Mouse (Mus musculus) lung, embryonic 14.5 days (tissue): ENCODE measurements around the gene Men1. TPM values are rescaled to one million over a fixed set of nuclear protein-coding genes. Genes with fewer than 3 reads are reported as not detected.

Source experiments
- ATAC-seq: fragments of 200-750 bp; cut with Nextera tagmentation; 2 replicates; pipeline ENCODE4 v1.8.0; 2017; ENCODE audit warnings: mild to moderate bottlenecking, moderate TSS enrichment, moderate library complexity; ENCODE audit not compliant: insufficient read depth
- DNase-seq: peaks from one replicate; pipeline ENCODE4 v3.0.0-alpha.2; 2015
- H3K27ac ChIP-seq: fragments of 300-500 bp; sonication (generic); 2 replicates; pipeline ENCODE4 v1.5.1; 2014; ENCODE audit warnings: low read depth, mild to moderate bottlenecking, moderate library complexity
- H3K27me3 ChIP-seq: fragments of 300-500 bp; sonication (generic); 2 replicates; pipeline ENCODE4 v1.6.1; 2014; ENCODE audit warnings: low read length, control low read depth; ENCODE audit not compliant: insufficient read depth
- H3K36me3 ChIP-seq: fragments of 300-500 bp; sonication (generic); 2 replicates; pipeline ENCODE4 v1.6.1; 2014; ENCODE audit warnings: control low read depth; ENCODE audit not compliant: insufficient read depth
- H3K4me1 ChIP-seq: fragments of 300-500 bp; sonication (generic); 2 replicates; pipeline ENCODE4 v1.6.1; 2014; ENCODE audit warnings: antibody characterized with exemption, control low read depth; ENCODE audit not compliant: insufficient read depth
- H3K4me2 ChIP-seq: fragments of 300-500 bp; sonication (generic); 2 replicates; pipeline ENCODE4 v1.6.1; 2014; ENCODE audit warnings: mild to moderate bottlenecking
- H3K4me3 ChIP-seq: fragments of 300-500 bp; sonication (generic); 2 replicates; pipeline ENCODE4 v1.5.1; 2014; ENCODE audit warnings: low read depth, low read length
- H3K9ac ChIP-seq: fragments of 300-500 bp; sonication (generic); 2 replicates; pipeline ENCODE4 v1.6.1; 2014
- H3K9me3 ChIP-seq: fragments of 300-500 bp; sonication (generic); 2 replicates; pipeline ENCODE4 v1.6.1; 2016; ENCODE audit warnings: low read depth, low read length, control low read depth
- CTCF ChIP-seq: IDR thresholded peaks from 2 replicates; pipeline ENCODE4 v1.5.1; 2016; ENCODE audit warnings: antibody characterized with exemption, low read depth
- WGBS: fragments of 180-500 bp; shearing (Covaris S2); extraction: QIAGEN DNeasy Blood & Tissue Kit; methylation state at CpG from one replicate; pipeline ENCODE4 v1.1.7; 2014; 5-methylcytosine and 5-hydroxymethylcytosine counted together
- polyA plus RNA-seq: library from polyadenylated mRNA; unstranded; fragments of >200 nt; fragmentation: Nextera tagmentation; extraction: Ambion mirVana; gene quantifications from 2 replicates; pipeline ENCODE4 v1.2.1, GENCODE M21; 2014

The Men1 gene
- polyA plus RNA-seq, 1 experiment from 2014 or later = 68.6 TPM

DNA sequence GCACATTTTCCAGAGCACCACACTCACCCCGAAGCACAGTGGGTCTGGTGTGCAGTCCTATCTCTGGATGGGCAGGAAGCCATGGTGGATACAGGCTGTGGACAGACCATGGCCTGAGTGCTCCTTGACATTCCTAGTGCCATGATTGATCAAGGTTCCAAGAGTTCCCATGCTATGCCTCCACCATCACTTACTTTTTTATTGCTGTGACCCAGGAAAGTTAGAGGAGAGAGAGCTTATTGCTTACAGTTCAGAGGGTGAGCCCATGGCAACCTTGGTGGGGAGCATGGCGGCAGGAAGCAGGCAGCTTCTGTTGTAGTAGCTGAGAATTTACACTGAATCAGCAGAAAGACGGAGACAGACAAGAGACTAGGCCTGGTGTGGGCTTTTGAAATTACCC is 26.5 kb downstream of the Men1 start:
- Histone ChIP-seq H3K27me3 (no peaks in the 10 kb centered on the region), H3K4me3 (no peak overlapping the region), H3K4me1 (peaks cover 8% of the 10 kb centered on the region; the same call in 1 of the 2 replicates), H3K4me2 (no peak overlapping the region), H3K9ac (no peak overlapping the region), H3K36me3 (peaks cover 18% of the 10 kb centered on the region), H3K9me3 (no peaks in the 10 kb centered on the region), H3K27ac (no peak overlapping the region)
- ATAC-seq (no peak), DNase-seq (no peak)
- no peak for TF ChIP-seq CTCF
- 89% methylated on average over 3 of the region's 3 CpGs for WGBS

DNA sequence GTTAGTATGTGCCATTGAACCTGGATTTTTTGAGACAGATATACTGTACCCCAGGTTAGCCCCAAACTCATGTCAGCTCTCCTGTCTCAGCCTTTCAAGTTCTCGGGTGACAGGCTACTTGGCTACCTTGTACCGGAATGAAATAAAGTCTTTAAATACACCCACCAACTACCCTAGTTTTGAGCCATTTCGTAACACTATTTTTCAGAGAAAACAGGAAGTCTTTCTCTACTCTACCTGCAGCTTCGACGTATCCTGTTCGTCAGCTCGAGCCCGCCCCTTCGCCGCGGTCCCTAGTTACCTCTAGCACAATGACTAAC is 28.3 kb downstream of the Men1 start:
- H3K4me3 ChIP-seq = peak overlapping the region; percentile 99
- no peak for TF ChIP-seq CTCF
- H3K36me3 ChIP-seq = peaks cover 36% of the 10 kb centered on the region
- peaks cover 8% of the 10 kb centered on the region; the same call in 1 of the 2 replicates for H3K4me1 ChIP-seq
- H3K4me2 ChIP-seq = peak overlapping the region; percentile 78
- peak overlapping the region; percentile 49 for H3K9ac ChIP-seq
- DNase-seq (no peak), ATAC-seq (no peak)
- peak overlapping the region; percentile 71 for H3K27ac ChIP-seq
- WGBS = under 1% methylated on average over 11 of the region's 11 CpGs
- no peaks in the 10 kb centered on the region for H3K9me3 ChIP-seq
- no peaks in the 10 kb centered on the region for H3K27me3 ChIP-seq

DNA sequence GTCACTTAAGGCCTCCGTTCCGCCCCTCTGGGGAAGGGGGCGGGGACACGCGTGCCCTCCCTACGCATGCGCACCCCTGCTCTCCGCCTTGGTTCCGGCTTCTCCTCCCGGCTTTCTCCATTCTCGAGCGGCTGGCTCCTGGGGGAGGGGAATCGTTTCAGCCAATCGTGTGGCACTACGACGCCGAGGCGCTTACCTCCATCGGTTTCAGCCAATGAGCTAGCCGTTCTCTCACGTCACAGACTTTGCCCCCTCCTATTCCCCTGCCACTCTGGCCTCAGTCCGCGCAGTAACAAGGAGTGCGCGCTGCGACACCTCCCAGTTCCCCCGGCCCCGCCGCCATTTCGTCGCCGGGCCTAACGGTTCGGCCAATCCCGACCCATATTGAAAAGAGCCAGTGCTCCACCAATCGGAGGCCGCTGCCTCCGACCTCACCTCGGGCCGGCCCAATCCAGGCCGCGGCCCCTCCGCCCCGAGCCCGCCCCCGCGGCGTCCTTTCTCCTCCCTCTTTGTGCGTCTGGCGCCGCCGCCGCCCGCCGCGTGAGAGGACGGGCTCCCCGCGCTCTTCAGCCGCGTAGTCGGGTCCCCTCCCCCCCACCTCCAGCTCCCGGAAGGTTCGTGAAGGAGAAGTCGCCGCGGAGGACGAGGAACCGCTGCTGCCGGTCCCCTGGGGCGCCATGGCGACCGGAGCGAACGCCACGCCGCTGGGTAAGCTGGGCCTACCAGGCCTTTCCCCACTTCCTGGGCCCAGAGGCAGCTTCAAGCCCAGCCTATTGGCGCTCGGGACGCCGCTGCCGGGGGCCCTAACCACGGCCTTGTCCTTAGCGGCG is 28.8 kb downstream of the Men1 start, which contains the start of gene Sf1:
Gene Sf1 (plus strand): TSS at position 280 of the 830 bp plus-strand sequence.
- DNase-seq (peak; percentile 100), ATAC-seq (peak; percentile 98)
- peak within 1 kb of the TSS; percentile 99 for H3K27ac ChIP-seq
- H3K9ac ChIP-seq = peak within 1 kb of the TSS; percentile 99
- under 1% methylated on average over 69 of the region's 85 CpGs for WGBS
- peak within 1 kb of the TSS; percentile 99 for H3K4me3 ChIP-seq
- no peaks in the 10 kb centered on the region for H3K9me3 ChIP-seq
- no peaks in the 10 kb centered on the region for H3K27me3 ChIP-seq
- H3K4me1 ChIP-seq = peaks cover 8% of the 10 kb centered on the region; the same call in 1 of the 2 replicates
- TF ChIP-seq CTCF = no peak
- peak within 1 kb of the TSS; percentile 78 for H3K4me2 ChIP-seq
- H3K36me3 ChIP-seq = peaks cover 41% of the 10 kb centered on the region

DNA sequence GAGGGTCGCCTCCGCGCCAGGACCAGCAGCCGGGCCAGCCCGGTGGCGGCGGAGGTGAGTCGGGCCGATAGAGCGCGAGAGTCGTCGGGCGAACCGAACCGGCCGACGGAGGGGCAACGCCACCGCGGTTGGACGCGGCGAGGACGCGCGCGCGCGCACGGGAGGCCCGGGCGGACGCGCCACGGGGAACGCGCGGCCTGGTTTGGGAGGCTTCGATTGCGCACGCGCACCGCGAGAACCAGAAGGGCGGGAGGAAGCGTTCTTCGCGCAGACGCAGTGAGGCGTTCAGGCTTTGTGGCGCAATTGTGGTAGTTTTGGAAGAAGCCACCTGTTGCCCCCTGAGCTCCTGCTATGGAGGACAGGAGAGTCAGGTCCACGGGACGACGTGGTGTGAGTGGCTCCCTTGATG is 29.5 kb downstream of the Men1 start:
- Histone ChIP-seq H3K4me3 (peak overlapping the region; percentile 99), H3K27ac (peak overlapping the region; percentile 99), H3K36me3 (peaks cover 47% of the 10 kb centered on the region), H3K4me2 (peak overlapping the region; percentile 78), H3K4me1 (peaks cover 8% of the 10 kb centered on the region; the same call in 1 of the 2 replicates), H3K9ac (peak overlapping the region; percentile 99), H3K9me3 (no peaks in the 10 kb centered on the region), H3K27me3 (no peaks in the 10 kb centered on the region)
- WGBS = under 1% methylated on average over 55 of the region's 55 CpGs
- DNase-seq (peak; percentile 95), ATAC-seq (no peak)
- no peak for TF ChIP-seq CTCF

DNA sequence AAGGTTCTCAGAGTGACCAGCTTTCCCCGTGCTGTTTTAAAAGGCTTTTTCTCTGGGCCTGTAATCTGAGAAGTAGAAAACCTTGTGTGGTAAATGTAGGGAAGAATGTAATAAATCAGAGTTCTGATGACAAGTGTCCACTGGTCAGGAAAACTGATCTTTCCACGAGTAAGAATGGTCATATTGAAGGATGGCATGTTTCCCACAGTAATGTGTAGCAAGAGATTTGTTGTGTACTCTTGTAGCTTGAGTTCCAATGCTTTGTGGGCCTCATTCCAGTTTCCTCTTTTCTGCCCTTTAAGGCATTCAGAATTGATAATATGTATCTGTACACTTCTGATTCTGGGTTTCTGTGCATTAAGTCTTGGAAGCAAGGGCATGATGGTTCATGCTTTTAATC is 30.1 kb downstream of the Men1 start:
- DNase-seq (no peak), ATAC-seq (no peak)
- H3K4me1 ChIP-seq = peaks cover 8% of the 10 kb centered on the region; the same call in 1 of the 2 replicates
- peak overlapping the region; percentile 78 for H3K4me2 ChIP-seq
- peaks cover 52% of the 10 kb centered on the region for H3K36me3 ChIP-seq
- peak overlapping the region; percentile 99 for H3K4me3 ChIP-seq
- no peaks in the 10 kb centered on the region for H3K27me3 ChIP-seq
- H3K9me3 ChIP-seq = no peaks in the 10 kb centered on the region
- peak overlapping the region; percentile 99 for H3K9ac ChIP-seq
- peak overlapping the region; percentile 99; the same call in 1 of the 2 replicates for H3K27ac ChIP-seq
- WGBS = 0% methylated on average over 2 of the region's 2 CpGs
- no peak for TF ChIP-seq CTCF

DNA sequence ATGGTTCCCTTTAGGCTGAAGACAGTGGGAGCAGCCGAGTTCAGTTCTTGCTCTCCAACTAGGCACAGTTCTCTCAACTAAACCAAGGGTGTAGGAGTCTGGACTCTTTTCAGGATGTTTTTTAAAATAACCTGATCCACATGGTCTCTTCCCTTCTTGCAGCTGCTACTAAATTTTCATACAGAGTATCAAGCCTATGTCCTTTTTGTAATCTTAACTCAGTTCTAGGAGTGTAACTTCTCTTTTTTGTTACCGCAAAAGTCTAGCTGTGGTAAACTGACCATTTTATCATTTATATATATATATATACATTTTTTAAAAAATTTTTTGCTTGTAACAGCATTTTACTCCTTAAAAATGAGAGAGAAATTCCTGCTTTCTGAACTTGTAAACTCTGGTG is 35.4 kb downstream of the Men1 start:
- ATAC-seq (no peak), DNase-seq (no peak)
- Histone ChIP-seq H3K4me2 (no peak overlapping the region), H3K4me3 (no peak overlapping the region), H3K9me3 (no peaks in the 10 kb centered on the region), H3K27me3 (no peaks in the 10 kb centered on the region), H3K4me1 (peaks cover under 1% of the 10 kb centered on the region; the same call in 1 of the 2 replicates), H3K9ac (no peak overlapping the region), H3K27ac (no peak overlapping the region), H3K36me3 (peaks cover 99% of the 10 kb centered on the region)
- TF ChIP-seq CTCF = no peak
- 87% methylated on average over 2 of the region's 2 CpGs for WGBS

DNA sequence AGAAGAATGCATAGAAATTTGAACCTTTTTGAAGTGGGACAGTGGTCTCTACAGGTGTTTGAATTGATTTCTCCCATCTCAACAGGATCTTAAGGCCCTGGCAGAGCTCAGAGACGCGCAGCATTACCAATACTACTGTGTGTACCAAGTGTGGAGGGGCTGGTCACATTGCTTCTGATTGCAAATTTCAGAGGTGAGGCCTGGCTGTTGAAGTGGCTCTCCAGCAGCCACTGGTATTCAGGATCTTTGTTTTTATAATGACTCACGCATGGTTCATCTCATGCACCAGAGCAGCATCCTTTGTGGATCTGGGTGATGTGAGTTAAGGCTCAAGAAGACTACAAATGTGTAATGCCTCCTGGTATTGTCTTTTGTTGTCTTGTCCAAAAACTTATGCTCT is 37.7 kb downstream of the Men1 start:
- H3K9ac ChIP-seq = no peak overlapping the region

More for the DNA sequence above, 37.7 kb downstream of the Men1 start:
- Histone ChIP-seq H3K4me1 (no peaks in the 10 kb centered on the region), H3K27me3 (no peaks in the 10 kb centered on the region), H3K36me3 (peaks cover 99% of the 10 kb centered on the region), H3K27ac (no peak overlapping the region), H3K4me3 (no peak overlapping the region), H3K9me3 (no peaks in the 10 kb centered on the region), H3K4me2 (no peak overlapping the region)
- no peak for TF ChIP-seq CTCF
- 77% methylated on average over 3 of the region's 3 CpGs for WGBS
- DNase-seq = no peak
- ATAC-seq = no peak
